Mouse (Mus musculus) MEL (cell line): ENCODE measurements at regions not wholly inside any gene's neighbourhood (a gene's known extent, or its start where the extent isn't known, plus 50 kb on each side); places are given as distances from the start of the nearest gene placed in this dataset.

Source experiments
- DNase-seq: peaks from one replicate; pipeline ENCODE4 v3.0.0; 2011; ENCODE audit warnings: low read depth, low spot score
- H3K27ac ChIP-seq: 2 replicates; pipeline ENCODE4 v1.5.1; 2012; ENCODE audit warnings: low read depth, mild to moderate bottlenecking, control low read depth, low read length, moderate library complexity; ENCODE audit not compliant: control insufficient read depth
- H3K27me3 ChIP-seq, 2 experiments: fragments of 150-350 bp in 1 of 2; sonication (generic) in 1 of 2; 2 replicates each; pipeline ENCODE4 v1.6.1; 2012; ENCODE audit warnings: low read length in 2 of 2, mild to moderate bottlenecking in 2 of 2, improper control_type of control experiment in 1 of 2, moderate library complexity in 1 of 2; ENCODE audit not compliant: insufficient read depth in 2 of 2, control insufficient read depth in 1 of 2
- H3K36me3 ChIP-seq, 2 experiments: 2 replicates each; pipeline ENCODE4 v1.6.1; 2012 to 2014; ENCODE audit warnings: low read length in 2 of 2, improper control_type of control experiment in 1 of 2, inconsistent platforms in 1 of 2, mild to moderate bottlenecking in 1 of 2; ENCODE audit not compliant: insufficient read depth in 2 of 2, control insufficient read depth in 1 of 2
- H3K4me1 ChIP-seq, 2 experiments: fragments of 150-350 bp in 1 of 2; sonication (generic) in 1 of 2; 2 replicates each; pipeline ENCODE4 v1.6.1; 2012; ENCODE audit warnings: low read length in 2 of 2, improper control_type of control experiment in 1 of 2, mild to moderate bottlenecking in 1 of 2; ENCODE audit not compliant: insufficient read depth in 2 of 2, control insufficient read depth in 1 of 2
- H3K4me3 ChIP-seq, 2 experiments: fragments of 150-350 bp in 1 of 2; sonication (generic) in 1 of 2; 2 replicates each; pipeline ENCODE4 v1.5.1; 2012; ENCODE audit warnings: low read depth in 2 of 2, low read length in 2 of 2, mild to moderate bottlenecking in 2 of 2, moderate library complexity in 2 of 2, control low read depth in 1 of 2, improper control_type of control experiment in 1 of 2; ENCODE audit not compliant: control insufficient read depth in 1 of 2, insufficient read depth in 1 of 2
- H3K79me2 ChIP-seq: 2 replicates; pipeline ENCODE4 v1.6.1; 2012; ENCODE audit warnings: mild to moderate bottlenecking, low read length, moderate library complexity; ENCODE audit not compliant: control insufficient read depth, poor library complexity, insufficient read depth
- H3K9ac ChIP-seq: 2 replicates; pipeline ENCODE4 v1.6.1; 2012; ENCODE audit warnings: low read depth, mild to moderate bottlenecking, control low read depth, low read length, moderate library complexity; ENCODE audit not compliant: control insufficient read depth, poor library complexity, severe bottlenecking
- H3K9me3 ChIP-seq: fragments of 150-350 bp; sonication (generic); replicated peaks from 2 replicates; pipeline ENCODE4 v1.6.1; 2012; ENCODE audit warnings: mild to moderate bottlenecking, low read length, improper control_type of control experiment, moderate library complexity; ENCODE audit not compliant: insufficient read depth
- CHD1 ChIP-seq: IDR thresholded peaks from 2 replicates; pipeline ENCODE4 v1.6.1; 2012; ENCODE audit warnings: low read depth, mild to moderate bottlenecking, inconsistent platforms, low read length, improper control_type of control experiment
- ELF1 ChIP-seq: IDR thresholded peaks from 2 replicates; pipeline ENCODE4 v1.6.1; 2014; ENCODE audit warnings: low read depth, mild to moderate bottlenecking, inconsistent platforms, low read length, improper control_type of control experiment, moderate library complexity
- EP300 ChIP-seq, 2 experiments: IDR thresholded peaks; 2 replicates each; pipeline ENCODE4 v1.6.1; 2011; ENCODE audit warnings: improper control_type of control experiment in 2 of 2, low read length in 2 of 2, low read depth in 1 of 2, mild to moderate bottlenecking in 1 of 2
- ETS1 ChIP-seq: IDR thresholded peaks from 2 replicates; pipeline ENCODE4 v1.6.1; 2012; ENCODE audit warnings: low read depth, mild to moderate bottlenecking, inconsistent platforms, low read length, improper control_type of control experiment, moderate library complexity
- GABPA ChIP-seq: IDR thresholded peaks from 2 replicates; pipeline ENCODE4 v1.6.1; 2012; ENCODE audit warnings: low read depth, mild to moderate bottlenecking, inconsistent platforms, low read length, improper control_type of control experiment, moderate library complexity
- GATA1 ChIP-seq: IDR thresholded peaks from 2 replicates; pipeline ENCODE4 v1.6.1; 2011; ENCODE audit warnings: low read depth, low read length, improper control_type of control experiment
- JUND ChIP-seq: IDR thresholded peaks from 2 replicates; pipeline ENCODE4 v1.6.1; 2011; ENCODE audit warnings: low read depth, mild to moderate bottlenecking, improper control_type of control experiment, low read length
- MAX ChIP-seq: IDR thresholded peaks from 2 replicates; pipeline ENCODE4 v1.6.1; 2011; ENCODE audit warnings: low read length, improper control_type of control experiment
- MAZ ChIP-seq: IDR thresholded peaks from 2 replicates; pipeline ENCODE4 v1.6.1; 2012; ENCODE audit warnings: low read depth, mild to moderate bottlenecking, inconsistent platforms, low read length, improper control_type of control experiment
- POLR2A ChIP-seq, 2 experiments: IDR thresholded peaks; 2 replicates each; pipeline ENCODE4 v1.6.1; 2011 to 2012; ENCODE audit warnings: low read length in 2 of 2, mild to moderate bottlenecking in 2 of 2, control low read depth in 1 of 2, improper control_type of control experiment in 1 of 2, low read depth in 1 of 2, moderate library complexity in 1 of 2; ENCODE audit not compliant: control insufficient read depth in 1 of 2, insufficient read depth in 1 of 2, poor library complexity in 1 of 2
- UBTF ChIP-seq: IDR thresholded peaks from 2 replicates; pipeline ENCODE4 v1.6.1; 2012; ENCODE audit warnings: low read depth, mild to moderate bottlenecking, inconsistent platforms, low read length, improper control_type of control experiment, moderate library complexity, borderline replicate concordance; ENCODE audit not compliant: insufficient read depth
- USF1 ChIP-seq: IDR thresholded peaks from 2 replicates; pipeline ENCODE4 v1.6.1; 2014; ENCODE audit warnings: low read depth, mild to moderate bottlenecking, inconsistent platforms, low read length, improper control_type of control experiment, moderate library complexity
- USF2 ChIP-seq, 2 experiments: IDR thresholded peaks; 2 replicates each; pipeline ENCODE4 v1.6.1; 2011 to 2012; ENCODE audit warnings: improper control_type of control experiment in 2 of 2, low read length in 2 of 2, borderline replicate concordance in 1 of 2, inconsistent platforms in 1 of 2, low read depth in 1 of 2, mild to moderate bottlenecking in 1 of 2; ENCODE audit not compliant: insufficient read depth in 1 of 2
- ZKSCAN1 ChIP-seq: IDR thresholded peaks from 2 replicates; pipeline ENCODE4 v1.6.1; 2012; ENCODE audit warnings: low read depth, mild to moderate bottlenecking, inconsistent platforms, low read length, improper control_type of control experiment, moderate library complexity
- ZNF384 ChIP-seq: IDR thresholded peaks from 2 replicates; pipeline ENCODE4 v1.6.1; 2012; ENCODE audit warnings: low read depth, mild to moderate bottlenecking, inconsistent platforms, low read length, improper control_type of control experiment

- H3K4me3 ChIP-seq = no peak overlapping the region
- no peak overlapping the region for H3K27ac ChIP-seq
- H3K79me2 ChIP-seq = no peaks in the 10 kb centered on the region
- H3K4me1 ChIP-seq = no peaks in the 10 kb centered on the region
- TF ChIP-seq UBTF = no peak
- no peak for TF ChIP-seq MAZ
- no peak for TF ChIP-seq USF1
- no peak for TF ChIP-seq ZNF384
- no peak for TF ChIP-seq ETS1
- TF ChIP-seq MAX = no peak
- no peak for TF ChIP-seq GATA1
- TF ChIP-seq ELF1 = no peak
- no peak for TF ChIP-seq JUND
- H3K9me3 ChIP-seq = no peaks in the 10 kb centered on the region
- DNase-seq = no peak
- H3K9ac ChIP-seq = no peak overlapping the region
- H3K27me3 ChIP-seq = no peaks in the 10 kb centered on the region
- no peaks in the 10 kb centered on the region for H3K36me3 ChIP-seq
Observed at GRCm38 (mm10) chr13:44117841-44118240, 333.3 kb downstream of the Cd83 start.

- no peak overlapping the region for H3K27ac ChIP-seq
- H3K9me3 ChIP-seq = no peaks in the 10 kb centered on the region
- DNase-seq = no peak
- H3K4me3 ChIP-seq = no peak overlapping the region
- no peaks in the 10 kb centered on the region for H3K36me3 ChIP-seq
- no peaks in the 10 kb centered on the region for H3K27me3 ChIP-seq
- H3K79me2 ChIP-seq = no peaks in the 10 kb centered on the region
- no peak overlapping the region for H3K9ac ChIP-seq
- no peaks in the 10 kb centered on the region for H3K4me1 ChIP-seq
- TF ChIP-seq POLR2A (IDR thresholded peaks at IDR 0.05; ENCODE audit: control insufficient read depth in 1 of 2, insufficient read depth in 1 of 2, low read depth in 1 of 2, low read length in 2 of 2, poor library complexity in 1 of 2) = no peak
- TF ChIP-seq ELF1 = no peak
- no peak for TF ChIP-seq GABPA
- no peak for TF ChIP-seq USF2 (IDR thresholded peaks at IDR 0.05; ENCODE audit: borderline replicate concordance in 1 of 2, insufficient read depth in 1 of 2, low read depth in 1 of 2, low read length in 2 of 2)
- no peak for TF ChIP-seq ZKSCAN1
- TF ChIP-seq EP300 (IDR thresholded peaks at IDR 0.05; ENCODE audit: low read depth in 1 of 2, low read length in 2 of 2) = no peak
Observed at GRCm38 (mm10) chr13:44118846-44119245, 334.3 kb downstream of the Cd83 start.

GRCm38 (mm10) chr13:44121241-44121671 is 336.7 kb downstream of the Cd83 start:
- H3K27me3 ChIP-seq = no peaks in the 10 kb centered on the region
- no peak for TF ChIP-seq JUND
- TF ChIP-seq CHD1 = no peak
- no peak for TF ChIP-seq MAX
- no peak for TF ChIP-seq GATA1
- TF ChIP-seq, all 39 proteins: peak for 0
- no peaks in the 10 kb centered on the region for H3K4me1 ChIP-seq
- no peak overlapping the region for H3K4me3 ChIP-seq
- H3K36me3 ChIP-seq = no peaks in the 10 kb centered on the region
- no peak overlapping the region for H3K27ac ChIP-seq
- H3K79me2 ChIP-seq = no peaks in the 10 kb centered on the region
- no peaks in the 10 kb centered on the region for H3K9me3 ChIP-seq
- H3K9ac ChIP-seq = no peak overlapping the region
- no peak for DNase-seq
